ENCODE assay signal across 7 mouse cellular contexts in genomic region chr11:106513166-106513565, GRCm38 (mm10). TPM values are rescaled to one million over a fixed set of nuclear protein-coding genes. Genes with fewer than 3 reads are reported as not detected.
DNase-seq lines count a peak whose midpoint lies in the region; ATAC-seq and TF ChIP-seq lines count a peak whose summit lies in the region.

No protein-coding gene starts in this region.

- H3K4me2 ChIP-seq in limb, embryonic 11.5 days (ENCODE audit: low read depth, severe bottlenecking) = no peak overlapping the region
- no peak overlapping the region for H3K4me2 ChIP-seq in heart, embryonic 13.5 days
- no peak overlapping the region for H3K4me2 ChIP-seq in liver, postnatal 0 days (ENCODE audit: low read depth, low read length)

- no peaks in the 10 kb centered on the region for H3K27me3 ChIP-seq in limb, embryonic 11.5 days (ENCODE audit: control insufficient read depth, insufficient read depth, low read length)
- H3K27me3 ChIP-seq in limb, embryonic 10.5 days (ENCODE audit: low read depth, poor library complexity, severe bottlenecking) = no peaks in the 10 kb centered on the region
- no peaks in the 10 kb centered on the region for H3K27me3 ChIP-seq in MEL (ENCODE audit: control insufficient read depth in 1 of 2, insufficient read depth in 2 of 2, low read length in 2 of 2)
- no peaks in the 10 kb centered on the region for H3K27me3 ChIP-seq in heart, embryonic 13.5 days (replicated peaks)
- H3K27me3 ChIP-seq in liver, postnatal 0 days (ENCODE audit: insufficient read depth, low read length) = no peaks in the 10 kb centered on the region

- TF ChIP-seq POLR2A in MEL (IDR thresholded peaks at IDR 0.05; ENCODE audit: control insufficient read depth in 1 of 2, insufficient read depth in 1 of 2, low read depth in 1 of 2, low read length in 2 of 2, poor library complexity in 1 of 2) = no peak

- peak; percentile 42 for TF ChIP-seq RAD21 in MEL (IDR thresholded peaks at IDR 0.05; ENCODE audit: low read depth, low read length)

- DNase-seq in limb, embryonic 11.5 days (ENCODE audit: low spot score) = peak; percentile 58
- no peak for DNase-seq in limb, embryonic 10.5 days (ENCODE audit: low spot score)
- peak; percentile 54 for DNase-seq in MEL (ENCODE audit: low read depth, low spot score)
- DNase-seq in cerebellum, postnatal 25 days = peak; percentile 41 to 71
- DNase-seq in liver, postnatal 0 days = no peak
- peak; percentile 71 for DNase-seq in right cerebral cortex, postnatal 4 days

- TF ChIP-seq CTCF in MEL (IDR thresholded peaks at IDR 0.05 in 2 of 3, conservative IDR thresholded peaks at IDR 0.05 in 1 of 3; ENCODE audit: control insufficient read depth in 1 of 3, insufficient read depth in 1 of 3, low read depth in 2 of 3, low read length in 3 of 3, poor library complexity in 1 of 3, severe bottlenecking in 1 of 3) = peak; percentile 40 to 63 (median 46); a peak in 5 of 6 replicates
- TF ChIP-seq CTCF in liver, postnatal 0 days (IDR thresholded peaks at IDR 0.05; ENCODE audit: low read depth) = peak; percentile 74

- no peak overlapping the region for H3K4me3 ChIP-seq in limb, embryonic 11.5 days (ENCODE audit: low read depth, low read length)
- H3K4me3 ChIP-seq in limb, embryonic 10.5 days = no peak overlapping the region
- no peak overlapping the region for H3K4me3 ChIP-seq in MEL (ENCODE audit: control insufficient read depth in 1 of 2, insufficient read depth in 1 of 2, low read depth in 2 of 2, low read length in 2 of 2)
- no peak overlapping the region for H3K4me3 ChIP-seq in heart, embryonic 13.5 days
- no peak overlapping the region for H3K4me3 ChIP-seq in liver, postnatal 0 days (ENCODE audit: low read depth, low read length)

- WGBS in limb, embryonic 11.5 days = 43% methylated on average over 2 of the region's 2 CpGs
- WGBS in limb, embryonic 10.5 days = 54% methylated on average over 2 of the region's 2 CpGs
- WGBS in heart, embryonic 13.5 days = 47% methylated on average over 2 of the region's 2 CpGs
- WGBS in liver, postnatal 0 days (ENCODE audit: insufficient replicate concordance) = 60% methylated on average over 2 of the region's 2 CpGs

- peaks cover 13% of the 10 kb centered on the region for H3K4me1 ChIP-seq in limb, embryonic 11.5 days (ENCODE audit: control insufficient read depth, insufficient read depth, low read length)
- peaks cover 34% of the 10 kb centered on the region for H3K4me1 ChIP-seq in limb, embryonic 10.5 days
- H3K4me1 ChIP-seq in MEL (ENCODE audit: control insufficient read depth in 1 of 2, insufficient read depth in 2 of 2, low read length in 2 of 2) = peaks cover 12 to 14% of the 10 kb centered on the region in 2 experiments
- H3K4me1 ChIP-seq in heart, embryonic 13.5 days = peaks cover 24% of the 10 kb centered on the region
- peaks cover 12% of the 10 kb centered on the region for H3K4me1 ChIP-seq in liver, postnatal 0 days (ENCODE audit: insufficient read depth)

- no peaks in the 10 kb centered on the region for H3K9me3 ChIP-seq in limb, embryonic 11.5 days (ENCODE audit: control insufficient read depth, low read length)
- no peaks in the 10 kb centered on the region for H3K9me3 ChIP-seq in limb, embryonic 10.5 days (replicated peaks)
- no peaks in the 10 kb centered on the region for H3K9me3 ChIP-seq in MEL (replicated peaks; ENCODE audit: insufficient read depth, low read length)
- H3K9me3 ChIP-seq in heart, embryonic 13.5 days = no peaks in the 10 kb centered on the region
- no peaks in the 10 kb centered on the region for H3K9me3 ChIP-seq in liver, postnatal 0 days (ENCODE audit: low read length)

- no peaks in the 10 kb centered on the region for H3K79me2 ChIP-seq in MEL (ENCODE audit: control insufficient read depth, insufficient read depth, low read length, poor library complexity)

- ATAC-seq in limb, embryonic 11.5 days (ENCODE audit: insufficient number of reproducible peaks, low FRiP score, low TSS enrichment, low read depth) = no peak
- no peak for ATAC-seq in heart, embryonic 13.5 days (ENCODE audit: extremely low read depth, insufficient number of reproducible peaks, low FRiP score, low TSS enrichment)
- no peak for ATAC-seq in liver, postnatal 0 days

- peaks cover 7% of the 10 kb centered on the region for H3K36me3 ChIP-seq in limb, embryonic 11.5 days (ENCODE audit: control insufficient read depth, insufficient read depth, low read length)
- peaks cover 28% of the 10 kb centered on the region for H3K36me3 ChIP-seq in limb, embryonic 10.5 days
- peaks cover 12% of the 10 kb centered on the region in 2 experiments for H3K36me3 ChIP-seq in MEL (ENCODE audit: control insufficient read depth in 1 of 2, insufficient read depth in 2 of 2, low read length in 2 of 2)
- peaks cover 44% of the 10 kb centered on the region for H3K36me3 ChIP-seq in heart, embryonic 13.5 days
- peaks cover 28% of the 10 kb centered on the region for H3K36me3 ChIP-seq in liver, postnatal 0 days (replicated peaks; ENCODE audit: insufficient read depth, low read length)

- no peak for TF ChIP-seq EP300 in MEL (IDR thresholded peaks at IDR 0.05; ENCODE audit: low read depth in 1 of 2, low read length in 2 of 2)
- no peak for TF ChIP-seq EP300 in liver, postnatal 0 days (IDR thresholded peaks at IDR 0.05; ENCODE audit: low read depth)

- no peak overlapping the region for H3K27ac ChIP-seq in limb, embryonic 11.5 days (replicated peaks; ENCODE audit: low read depth, low read length)
- H3K27ac ChIP-seq in limb, embryonic 10.5 days = no peak overlapping the region
- no peak overlapping the region for H3K27ac ChIP-seq in MEL (ENCODE audit: control insufficient read depth, low read depth, low read length)
- no peak overlapping the region for H3K27ac ChIP-seq in heart, embryonic 13.5 days (replicated peaks)
- H3K27ac ChIP-seq in liver, postnatal 0 days (ENCODE audit: low read depth) = 0 out of 2 replicates have a peak overlapping the region, but pooled peaks have one; percentile 61

- peak overlapping the region; percentile 27; the same call in 1 of the 2 replicates for H3K9ac ChIP-seq in limb, embryonic 11.5 days (ENCODE audit: low read length)
- no peak overlapping the region for H3K9ac ChIP-seq in MEL (ENCODE audit: control insufficient read depth, low read depth, low read length, poor library complexity, severe bottlenecking)
- peak overlapping the region; percentile 55; the same call in 1 of the 2 replicates for H3K9ac ChIP-seq in heart, embryonic 13.5 days
- no peak overlapping the region for H3K9ac ChIP-seq in liver, postnatal 0 days (replicated peaks)

TF ChIP-seq in MEL, 35 proteins besides CTCF, POLR2A, EP300 and RAD21:
- TF ChIP-seq NELFE (IDR thresholded peaks at IDR 0.05; ENCODE audit: low read depth, low read length) (no peak), SMC3 (IDR thresholded peaks at IDR 0.05; ENCODE audit: low read depth, low read length) (peak; percentile 72)

RNA-seq across cellular contexts. Expression of gene Ern1, which starts 25.5 kb away (rescaled TPM):
- polyA plus RNA-seq in limb, embryonic 11.5 days (2014; fragmentation: Nextera tagmentation; extraction: Ambion mirVana) = 6.3 and 6.9 TPM in 2 replicates
- 7.4 and 8.2 TPM in 2 replicates for polyA plus RNA-seq in limb, embryonic 10.5 days (2016; fragmentation: Nextera tagmentation; extraction: Ambion mirVana)
- total RNA-seq in MEL (2012; rRNA removed) = 4.3 and 4.8 TPM in 2 replicates
- 1 to 10 TPM in 1 of 2 experiments, not detected in 1; 5.7 TPM for polyA plus RNA-seq in MEL (2012; ENCODE audit: insufficient read depth in 1 of 2, insufficient read length in 2 of 2, low read depth in 1 of 2, low replicate concordance in 2 of 2, missing spikeins in 1 of 2)
- polyA plus RNA-seq in heart, embryonic 13.5 days (2015; fragmentation: Nextera tagmentation; extraction: Ambion mirVana) = 3.9 and 4.3 TPM in 2 replicates
- polyA plus RNA-seq in liver, postnatal 0 days (2015; fragmentation: Nextera tagmentation; extraction: Ambion mirVana) = 1.9 and 2.9 TPM in 2 replicates

Comparison
In these comparisons a context has a peak if more than half of its experiments do, and no peak if none do; other contexts are left out.
1. DNase-seq: peak in limb, embryonic 11.5 days (single experiment), MEL (single experiment), cerebellum, postnatal 25 days (2 of 2) and right cerebral cortex, postnatal 4 days (single experiment); none in limb, embryonic 10.5 days (single experiment) and liver, postnatal 0 days (single experiment).
2. H3K9ac ChIP-seq: peak in limb, embryonic 11.5 days (single experiment) and heart, embryonic 13.5 days (single experiment); none in MEL (single experiment) and liver, postnatal 0 days (single experiment).